Comparison of ENCODE assay signal across 23 mouse cellular contexts in the genomic region with DNA sequence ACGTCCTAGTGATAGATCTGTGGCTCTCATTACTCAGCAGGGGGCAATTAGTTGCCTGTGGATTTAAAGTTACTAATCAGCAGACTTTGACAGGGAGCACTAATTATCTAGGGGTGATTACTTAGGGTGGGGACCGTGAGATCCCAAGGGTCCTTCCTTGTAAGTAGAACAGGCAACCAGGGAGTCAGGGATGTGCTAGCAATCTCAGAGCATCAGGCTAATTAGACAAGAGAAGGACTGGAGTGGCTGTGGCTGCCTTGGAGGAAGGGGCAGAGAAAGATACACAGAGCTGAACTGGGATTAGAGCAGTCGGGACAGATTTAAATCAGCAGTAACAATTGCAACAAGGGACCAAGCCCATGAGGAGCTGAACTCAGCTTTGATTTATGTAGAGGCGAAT.
DNase-seq lines count a peak whose midpoint lies in the region; ATAC-seq lines count a peak whose summit lies in the region.
"Had no signal": no experiment of that assay in that cellular context is flagged by ENCODE, and none has a peak within 500 bp of the region (broad histone marks: within the 10 kb centered on the region; RNA-seq: fewer than 3 reads in every experiment).

No protein-coding gene starts in this region.

- H3K4me3 ChIP-seq in heart, embryonic 11.5 days (ENCODE audit: low read depth, low read length), result no peak overlapping the region
- H3K4me3 ChIP-seq in hindbrain, embryonic 16.5 days (ENCODE audit: low read length), result no peak overlapping the region
- no peak overlapping the region for H3K4me3 ChIP-seq in hindbrain, embryonic 13.5 days
- H3K4me3 ChIP-seq: embryonic facial prominence, embryonic 12.5 days; embryonic facial prominence, embryonic 15.5 days; erythroblast, embryonic 14.5 days; forebrain, embryonic 10.5 days; forebrain, embryonic 12.5 days had no signal

- no peaks in the 10 kb centered on the region for H3K27me3 ChIP-seq in heart, embryonic 11.5 days (ENCODE audit: control insufficient read depth, insufficient read depth, low read length)
- no peaks in the 10 kb centered on the region for H3K27me3 ChIP-seq in hindbrain, embryonic 16.5 days (replicated peaks; ENCODE audit: control insufficient read depth, insufficient read depth, low read length)
- H3K27me3 ChIP-seq in hindbrain, embryonic 13.5 days, result no peaks in the 10 kb centered on the region
- H3K27me3 ChIP-seq: embryonic facial prominence, embryonic 12.5 days; embryonic facial prominence, embryonic 15.5 days; forebrain, embryonic 12.5 days had no signal

- no peak overlapping the region for H3K27ac ChIP-seq in heart, embryonic 11.5 days (ENCODE audit: low read depth, low read length)
- no peak overlapping the region for H3K27ac ChIP-seq in hindbrain, embryonic 16.5 days (ENCODE audit: low read depth, low read length)
- no peak overlapping the region for H3K27ac ChIP-seq in hindbrain, embryonic 13.5 days
- H3K27ac ChIP-seq: embryonic facial prominence, embryonic 12.5 days; embryonic facial prominence, embryonic 15.5 days; forebrain, embryonic 10.5 days; forebrain, embryonic 12.5 days had no signal

- WGBS in heart, embryonic 11.5 days (ENCODE audit: insufficient replicate concordance), result 59% methylated on average over 4 of the region's 4 CpGs
- 51% methylated on average over 4 of the region's 4 CpGs for WGBS in hindbrain, embryonic 16.5 days
- 56% methylated on average over 4 of the region's 4 CpGs for WGBS in hindbrain, embryonic 13.5 days

- no peak overlapping the region for H3K9ac ChIP-seq in heart, embryonic 11.5 days (ENCODE audit: low read depth, low read length)
- H3K9ac ChIP-seq in hindbrain, embryonic 16.5 days (ENCODE audit: low read depth, low read length), result no peak overlapping the region
- H3K9ac ChIP-seq in hindbrain, embryonic 13.5 days, result no peak overlapping the region
- H3K9ac ChIP-seq: embryonic facial prominence, embryonic 12.5 days; embryonic facial prominence, embryonic 15.5 days; forebrain, embryonic 12.5 days had no signal

- no peak overlapping the region for H3K4me2 ChIP-seq in heart, embryonic 11.5 days
- H3K4me2 ChIP-seq in hindbrain, embryonic 16.5 days (ENCODE audit: low read length), result no peak overlapping the region
- no peak overlapping the region for H3K4me2 ChIP-seq in hindbrain, embryonic 13.5 days
- H3K4me2 ChIP-seq: embryonic facial prominence, embryonic 12.5 days; embryonic facial prominence, embryonic 15.5 days; forebrain, embryonic 12.5 days had no signal

- ATAC-seq in heart, embryonic 11.5 days (replicated peaks; ENCODE audit: insufficient number of reproducible peaks, low FRiP score, low TSS enrichment), result no peak
- ATAC-seq in hindbrain, embryonic 16.5 days, result 0 out of 2 replicates have a peak, but pooled peaks have one; percentile 24
- ATAC-seq in hindbrain, embryonic 13.5 days (ENCODE audit: low FRiP score), result no peak
- ATAC-seq: forebrain, embryonic 14.5 days; forebrain, embryonic 16.5 days had no signal

- H3K36me3 ChIP-seq in heart, embryonic 11.5 days (ENCODE audit: control insufficient read depth, insufficient read depth, low read length), result no peaks in the 10 kb centered on the region
- H3K36me3 ChIP-seq in hindbrain, embryonic 16.5 days (ENCODE audit: control insufficient read depth, insufficient read depth, low read length), result no peaks in the 10 kb centered on the region
- no peaks in the 10 kb centered on the region for H3K36me3 ChIP-seq in hindbrain, embryonic 13.5 days
- H3K36me3 ChIP-seq: embryonic facial prominence, embryonic 12.5 days; embryonic facial prominence, embryonic 15.5 days; forebrain, embryonic 10.5 days; forebrain, embryonic 12.5 days had no signal

- no peaks in the 10 kb centered on the region for H3K4me1 ChIP-seq in heart, embryonic 11.5 days (ENCODE audit: control insufficient read depth, insufficient read depth, low read length)
- H3K4me1 ChIP-seq in hindbrain, embryonic 16.5 days (ENCODE audit: control insufficient read depth, insufficient read depth, low read depth, low read length), result peaks cover 3% of the 10 kb centered on the region
- H3K4me1 ChIP-seq in hindbrain, embryonic 13.5 days (replicated peaks), result peaks cover 4% of the 10 kb centered on the region
- H3K4me1 ChIP-seq: embryonic facial prominence, embryonic 15.5 days had no signal

- H3K9me3 ChIP-seq in heart, embryonic 11.5 days (replicated peaks; ENCODE audit: control insufficient read depth, low read length), result no peaks in the 10 kb centered on the region; the same call in 1 of the 2 replicates
- H3K9me3 ChIP-seq in hindbrain, embryonic 16.5 days (ENCODE audit: control insufficient read depth, low read length), result peaks cover 5% of the 10 kb centered on the region
- 0 out of 2 replicates have a peak, but pooled peaks cover 4% of the 10 kb centered on the region for H3K9me3 ChIP-seq in hindbrain, embryonic 13.5 days
- H3K9me3 ChIP-seq: embryonic facial prominence, embryonic 12.5 days; embryonic facial prominence, embryonic 15.5 days had no signal

- peak; percentile 58 for DNase-seq in heart, adult 11 months
- peak; percentile 15 for DNase-seq in retina, postnatal 1 day
- DNase-seq in retina, embryonic 14.5 days (ENCODE audit: low spot score), result no peak
- no peak for DNase-seq in cerebellum, postnatal 14 days
- DNase-seq: adrenal gland, adult 2 months; adrenal gland, postnatal 10 days; adrenal gland, postnatal 25 days; cerebellum, adult 11-12 months; cerebellum, adult 2 months; cerebellum, adult 9-10 months; cerebellum, postnatal 10 days; cerebellum, postnatal 36 days; embryo, embryonic 11 days had no signal

Comparison
In these comparisons a context has a peak if more than half of its experiments do, and no peak if none do; other contexts are left out.
1. DNase-seq: peak in heart, adult 11 months (single experiment) and retina, postnatal 1 day (single experiment); none in retina, embryonic 14.5 days (single experiment) and cerebellum, postnatal 14 days (0 of 2).